Mouse (Mus musculus): ENCODE results near the gene Cldn18. TPM values are rescaled to one million over a fixed set of nuclear protein-coding genes. Genes with fewer than 3 reads are reported as not detected.

Cldn18 gene
- 0.14 TPM in 1 of 2 replicates, not detected in the other for polyA plus RNA-seq (2012; rRNA removed; ENCODE audit: low replicate concordance)

GRCm38 (mm10) chr9:99717134-99717533 is at the start of gene Cldn18:
Gene Cldn18 (minus strand): TSS chr9:99717267.

Other genes starting within 250 kb of the Cldn18 start
- gene Armc8, start 148.4 kb downstream of the Cldn18 start, polyA plus RNA-seq (2012; rRNA removed; ENCODE audit: low replicate concordance), result 14.3 and 15.9 TPM in 2 replicates
- gene Dbr1, start 141.5 kb downstream of the Cldn18 start, polyA plus RNA-seq (2012; rRNA removed; ENCODE audit: low replicate concordance), result 5.1 and 9.4 TPM in 2 replicates
- not detected in 2 replicates for gene A4gnt, start 104.8 kb downstream of the Cldn18 start, polyA plus RNA-seq (2012; rRNA removed; ENCODE audit: low replicate concordance)
- 1.4 and 6.4 TPM in 2 replicates for gene Dzip1l, start 87.8 kb downstream of the Cldn18 start, polyA plus RNA-seq (2012; rRNA removed; ENCODE audit: low replicate concordance)
- not detected in 2 replicates for gene Sox14, start 158.9 kb upstream of the Cldn18 start, polyA plus RNA-seq (2012; rRNA removed; ENCODE audit: low replicate concordance)

All from subcutaneous adipose tissue, adult 2 months (tissue).